Mouse (Mus musculus): Measurements from ENCODE around the gene Itga3.

Itga3 gene

DNA sequence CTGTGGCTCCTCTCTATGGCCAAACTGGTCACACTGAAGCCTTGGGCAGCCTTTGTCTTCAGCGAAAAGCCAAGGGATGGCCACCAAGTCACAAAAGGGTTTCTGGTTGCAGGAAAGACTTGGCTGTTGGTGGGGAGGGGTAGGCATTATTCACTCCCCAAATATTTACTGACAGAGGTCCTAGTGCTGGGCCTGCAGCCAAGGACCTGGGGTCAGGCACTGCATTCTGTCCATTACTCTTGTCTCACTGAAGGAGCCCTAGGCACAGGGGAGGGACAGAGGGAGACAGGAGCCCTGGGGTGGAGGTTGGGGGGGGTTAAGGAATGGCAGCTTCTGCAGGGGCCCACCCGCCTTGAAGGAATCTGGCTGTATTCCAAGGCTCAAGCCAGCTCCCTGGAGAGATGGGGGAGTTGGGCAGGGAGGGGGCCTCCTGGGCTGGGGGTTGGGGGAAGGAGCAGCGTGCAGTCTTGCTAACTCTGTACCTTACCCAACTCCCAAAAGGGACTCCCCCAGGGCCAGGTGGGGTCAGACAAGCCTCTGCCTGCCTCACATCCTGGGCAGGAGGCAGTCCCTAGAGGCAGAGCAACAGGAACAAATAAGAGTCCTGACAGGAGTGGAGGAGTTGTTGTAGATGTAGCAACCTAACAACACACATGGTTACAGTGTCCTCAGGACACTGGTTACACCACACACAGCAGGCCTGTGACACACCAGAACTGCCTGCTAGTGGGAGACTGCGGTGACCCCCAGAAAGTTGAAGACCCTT is 20.2 kb upstream of the Itga3 start:
- DNase-seq (ENCODE audit: low spot score in 2 of 2) = no peak

DNA sequence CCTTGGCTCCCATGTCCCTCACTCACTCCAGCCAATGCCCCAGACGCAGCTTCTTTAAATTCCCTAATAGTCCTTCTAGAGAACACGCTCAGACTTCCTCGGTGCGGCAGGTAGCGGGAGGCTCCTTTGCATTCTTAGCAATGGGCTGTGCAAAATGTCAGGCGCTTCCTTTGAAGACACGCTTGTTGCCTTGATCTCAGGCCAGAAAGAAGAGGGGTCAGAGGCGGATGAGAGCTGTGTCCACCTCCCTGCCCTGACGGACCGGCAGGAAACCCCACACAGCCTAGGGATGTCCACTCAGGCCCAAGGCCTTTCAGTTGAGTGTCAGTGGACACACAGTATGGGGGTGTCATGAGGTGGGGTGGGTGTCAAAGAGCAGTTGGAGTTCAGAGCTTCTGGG is 19.0 kb upstream of the Itga3 start:
- DNase-seq (ENCODE audit: low spot score in 2 of 2) = no peak

DNA sequence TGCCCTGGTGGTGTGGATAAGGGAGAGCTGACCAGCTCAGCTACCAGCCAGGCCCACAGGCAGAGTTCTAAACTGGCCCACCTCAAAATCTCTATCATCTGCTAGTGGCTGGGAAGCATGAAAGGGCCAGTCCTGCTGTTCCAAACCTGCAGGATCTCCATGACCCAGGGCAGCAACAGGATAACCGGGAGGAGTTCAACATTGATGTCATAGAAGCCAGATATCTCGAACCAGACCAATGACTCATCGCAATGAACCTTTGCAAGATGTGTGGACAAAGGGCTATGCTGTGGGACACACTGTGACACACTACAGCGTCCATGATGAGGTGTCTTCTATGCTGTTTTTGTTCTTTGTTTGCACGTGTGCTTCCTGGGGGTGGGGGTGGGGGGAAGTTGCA is 16.5 kb upstream of the Itga3 start:
- DNase-seq (ENCODE audit: low spot score in 2 of 2) = no peak

DNA sequence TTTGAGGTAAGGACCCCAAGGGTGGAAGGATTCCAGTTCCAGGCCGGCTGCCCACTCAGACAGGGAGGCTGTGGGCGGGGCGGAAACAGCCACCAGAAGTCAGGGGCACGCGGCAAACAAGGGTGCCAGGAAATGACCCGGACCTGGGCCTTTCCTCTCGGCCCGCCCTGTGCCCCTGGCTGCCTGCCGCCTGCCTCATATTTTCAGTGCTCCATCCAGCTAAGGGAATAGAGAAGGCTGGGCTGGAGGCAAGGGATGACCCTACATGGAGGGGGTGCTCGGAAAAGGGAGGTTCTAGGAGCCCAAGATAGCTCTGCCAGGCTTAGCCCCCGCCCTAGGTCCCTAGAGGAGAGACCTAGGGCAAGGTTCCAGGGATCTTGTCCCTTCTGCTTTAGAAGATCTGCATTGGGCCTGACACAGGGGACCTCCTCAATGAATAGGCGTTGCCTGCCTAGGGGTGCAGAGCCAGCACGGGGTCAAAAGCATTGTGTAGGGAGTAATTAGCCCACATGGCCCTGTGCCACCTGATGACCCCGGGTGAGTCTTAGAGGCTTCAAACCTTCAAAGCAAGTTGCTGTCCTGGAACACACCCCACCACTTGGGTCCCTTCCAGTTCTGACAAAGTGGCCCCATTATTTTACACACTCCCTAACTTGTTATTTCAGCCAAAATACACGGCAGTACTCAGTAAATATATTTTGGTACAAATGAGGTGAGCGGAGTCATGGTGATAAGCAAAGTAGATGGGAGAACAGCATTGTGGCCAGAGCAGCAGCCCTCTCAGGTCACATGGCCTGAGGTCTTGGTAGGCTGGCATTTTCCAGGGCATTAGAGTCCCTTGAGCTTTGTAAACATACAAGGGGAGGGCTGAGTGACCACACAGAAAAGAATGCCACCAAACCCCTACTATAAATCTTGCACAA is 12.5 kb upstream of the Itga3 start:
- DNase-seq (ENCODE audit: low spot score in 2 of 2) = no peak

DNA sequence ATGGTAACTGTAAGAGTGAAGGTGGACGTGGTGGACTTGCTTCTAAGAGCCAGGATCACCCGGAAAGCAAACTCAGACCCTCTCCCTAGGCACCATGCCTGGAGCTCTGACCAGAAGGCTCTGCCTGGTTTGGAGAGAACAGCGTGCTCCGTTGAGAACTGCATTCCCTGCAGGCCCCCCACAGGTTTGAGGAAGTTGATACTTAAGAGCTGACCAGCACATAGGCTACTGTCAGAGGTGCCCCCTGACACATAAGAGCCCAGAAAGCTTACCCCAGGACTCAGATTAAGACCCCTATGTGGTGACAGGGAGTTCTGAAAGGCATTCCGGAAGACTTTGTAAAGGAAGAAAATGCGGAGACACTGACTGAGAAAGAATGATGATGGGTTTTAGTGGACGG is 11.7 kb upstream of the Itga3 start:
- DNase-seq (ENCODE audit: low spot score in 2 of 2) = no peak

DNA sequence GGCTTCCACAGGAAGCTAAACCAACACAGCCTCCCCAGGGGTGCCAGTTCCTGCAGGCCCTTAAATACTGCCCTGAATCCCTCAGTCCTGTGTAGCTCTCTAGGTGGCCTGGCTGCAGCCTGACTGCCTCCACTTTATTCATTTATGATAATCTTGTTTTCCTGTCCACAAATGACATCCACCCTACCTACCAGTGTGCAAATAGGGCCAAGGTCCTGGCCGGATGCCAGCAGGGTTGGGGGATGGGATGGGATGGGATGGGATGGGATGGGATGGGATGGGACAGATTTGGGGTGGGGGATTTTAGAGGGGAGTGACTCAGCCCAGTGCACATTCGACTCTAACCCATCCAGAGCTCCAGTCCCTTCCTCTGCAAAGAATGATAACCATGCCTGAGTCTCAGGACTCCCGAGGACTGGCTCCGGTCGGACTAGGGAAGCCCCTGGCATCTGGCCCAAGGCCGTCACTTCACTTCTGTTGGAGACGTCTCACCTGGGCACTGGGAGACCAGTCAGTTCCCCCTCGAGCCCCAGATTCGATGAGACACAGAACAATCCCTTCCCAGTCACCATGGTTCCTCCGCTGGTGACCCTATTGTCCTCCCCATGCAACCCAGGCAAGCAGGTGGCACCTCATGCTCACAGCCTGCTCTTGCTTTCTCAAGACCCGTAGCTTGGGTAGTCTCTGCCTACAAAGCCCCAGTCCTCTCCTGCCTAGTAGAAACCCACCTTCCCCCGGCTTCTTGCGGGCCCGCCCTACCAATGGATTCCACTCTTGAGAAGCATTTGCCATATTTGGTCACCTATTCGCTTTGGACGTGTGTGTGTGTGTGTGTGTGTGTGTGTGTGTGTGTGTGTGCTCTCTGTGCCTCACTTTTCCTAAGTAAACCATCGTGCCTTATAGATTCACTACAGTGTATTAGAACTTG is 11.0 kb upstream of the Itga3 start:
- no peak for DNase-seq (ENCODE audit: low spot score in 2 of 2)

DNA sequence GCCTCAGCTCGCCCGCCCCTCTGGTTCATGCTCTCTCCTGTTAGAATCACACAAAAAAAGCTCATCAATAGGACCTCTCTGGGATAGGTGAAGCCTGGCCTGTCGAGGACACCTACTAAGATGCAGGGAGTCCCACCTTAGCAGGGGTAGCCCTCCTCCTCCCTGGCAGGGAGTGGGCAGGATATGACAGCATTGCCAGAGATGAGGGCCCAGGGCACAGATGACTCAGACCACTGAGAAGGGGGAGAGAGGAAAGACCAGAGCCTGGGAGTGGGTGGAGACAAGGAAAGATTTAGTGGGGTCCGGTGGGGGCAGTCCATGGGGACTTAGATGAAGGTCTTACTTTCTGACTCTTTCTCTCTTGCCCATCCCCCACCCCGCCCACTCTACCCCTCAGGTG is 9.6 kb upstream of the Itga3 start:
- no peak for DNase-seq (ENCODE audit: low spot score in 2 of 2)

DNA sequence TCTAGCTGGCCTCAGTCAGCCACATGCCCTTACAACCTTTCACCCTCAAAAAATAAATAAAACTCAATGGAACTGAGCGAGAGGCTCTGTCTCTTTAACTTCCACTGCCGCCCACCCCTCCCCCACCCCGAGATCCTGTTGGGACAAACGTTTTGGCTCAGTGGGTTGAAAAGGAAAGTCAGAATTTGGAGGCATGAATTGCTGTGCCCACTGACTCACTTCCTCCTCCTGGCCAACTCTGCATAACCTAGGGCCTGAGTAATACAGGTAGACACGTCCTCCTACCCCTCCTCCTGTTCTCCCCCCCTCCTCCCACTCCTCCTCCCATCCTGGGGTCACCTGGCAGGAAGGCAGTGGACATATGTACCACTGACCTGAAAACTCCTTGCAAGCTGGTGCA is 9.1 kb upstream of the Itga3 start:
- no peak for DNase-seq (ENCODE audit: low spot score in 2 of 2)

DNA sequence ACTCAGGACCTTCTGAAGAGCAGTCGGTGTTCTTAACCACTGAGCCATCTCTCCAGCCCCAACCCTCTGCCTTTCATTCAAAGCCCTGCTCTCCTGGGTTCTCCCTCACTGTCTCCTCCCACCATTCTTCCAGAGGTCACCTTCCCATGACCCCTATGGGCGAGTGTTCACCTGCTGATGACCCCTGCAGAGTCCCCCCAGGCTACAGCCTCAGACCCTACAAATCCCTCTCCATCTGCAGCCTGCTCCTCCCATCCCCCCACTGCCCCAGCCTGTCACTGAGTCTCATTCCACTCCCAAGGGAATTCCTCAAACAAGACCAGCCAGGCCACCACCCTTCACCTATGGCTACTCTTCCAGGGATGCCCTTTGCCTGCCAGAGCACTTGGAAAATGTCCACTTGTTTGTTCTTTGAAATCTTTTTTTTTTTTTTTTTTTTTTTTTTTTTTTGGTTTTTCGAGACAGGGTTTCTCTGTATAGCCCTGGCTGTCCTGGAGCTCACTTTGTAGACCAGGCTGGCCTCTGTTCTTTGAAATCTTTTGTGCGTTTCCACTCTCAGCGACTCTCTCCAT is 8.3 kb upstream of the Itga3 start:
- no peak for DNase-seq (ENCODE audit: low spot score in 2 of 2)

DNA sequence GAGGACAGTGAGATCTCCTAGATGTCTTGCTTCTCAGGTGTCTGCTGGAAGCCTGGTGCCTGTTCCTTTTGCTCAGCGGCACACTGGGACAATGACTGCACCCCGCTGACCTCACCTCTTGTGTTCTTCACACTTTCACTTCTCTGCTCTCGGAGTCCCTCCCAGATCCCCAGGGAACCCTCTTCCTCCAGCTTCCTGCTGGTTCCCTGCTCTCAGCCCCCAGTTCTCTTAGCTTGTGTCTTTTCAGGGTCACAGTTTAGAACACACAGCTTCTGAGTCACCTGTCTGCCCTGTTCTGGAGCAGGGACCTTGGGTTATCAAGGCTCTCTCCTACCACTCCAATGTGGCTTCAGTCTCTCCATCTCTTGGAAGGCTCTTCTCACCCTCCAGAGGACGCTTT is 7.6 kb upstream of the Itga3 start:
- no peak for DNase-seq (ENCODE audit: low spot score in 2 of 2)

DNA sequence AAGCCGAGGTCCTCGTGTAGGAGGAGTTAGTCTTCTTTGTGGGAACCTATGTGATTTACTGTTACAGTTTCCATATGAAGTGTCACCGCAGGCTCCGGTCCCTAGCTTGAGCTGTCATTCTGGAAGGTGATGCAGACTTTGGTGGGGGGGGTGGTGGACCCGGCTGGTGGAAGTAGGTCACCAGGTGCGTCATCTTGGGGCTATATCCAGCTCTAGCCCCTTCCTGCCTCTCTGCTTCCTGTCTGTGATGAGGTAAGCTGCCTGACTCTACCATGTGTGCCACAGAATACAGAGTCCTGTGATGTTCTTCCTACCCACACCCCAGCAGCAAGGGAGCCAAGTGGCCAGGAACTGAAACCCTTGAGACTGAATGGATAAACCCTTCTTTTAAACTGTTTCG is 6.3 kb upstream of the Itga3 start:
- no peak for DNase-seq (ENCODE audit: low spot score in 2 of 2)

DNA sequence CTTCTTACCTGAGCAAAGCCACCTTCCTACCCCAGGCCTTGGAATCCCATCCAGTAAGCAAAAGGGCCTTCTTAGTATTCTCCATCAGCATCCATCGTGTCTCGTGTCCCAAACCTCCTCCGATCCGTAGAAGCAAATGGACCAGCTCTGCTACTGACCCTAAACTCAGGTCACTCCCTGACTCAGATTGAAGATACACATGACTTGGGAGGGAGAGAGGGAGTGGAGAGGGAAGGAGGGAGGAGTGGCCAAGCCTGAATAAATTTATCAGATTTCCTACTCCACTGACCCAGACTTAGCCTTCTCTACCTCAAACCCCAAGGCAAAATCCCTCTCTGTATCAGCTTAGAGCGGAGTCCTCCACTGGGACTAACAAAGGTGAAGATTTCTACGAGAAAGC is 4.2 kb upstream of the Itga3 start:
- no peak for DNase-seq (ENCODE audit: low spot score in 2 of 2)

DNA sequence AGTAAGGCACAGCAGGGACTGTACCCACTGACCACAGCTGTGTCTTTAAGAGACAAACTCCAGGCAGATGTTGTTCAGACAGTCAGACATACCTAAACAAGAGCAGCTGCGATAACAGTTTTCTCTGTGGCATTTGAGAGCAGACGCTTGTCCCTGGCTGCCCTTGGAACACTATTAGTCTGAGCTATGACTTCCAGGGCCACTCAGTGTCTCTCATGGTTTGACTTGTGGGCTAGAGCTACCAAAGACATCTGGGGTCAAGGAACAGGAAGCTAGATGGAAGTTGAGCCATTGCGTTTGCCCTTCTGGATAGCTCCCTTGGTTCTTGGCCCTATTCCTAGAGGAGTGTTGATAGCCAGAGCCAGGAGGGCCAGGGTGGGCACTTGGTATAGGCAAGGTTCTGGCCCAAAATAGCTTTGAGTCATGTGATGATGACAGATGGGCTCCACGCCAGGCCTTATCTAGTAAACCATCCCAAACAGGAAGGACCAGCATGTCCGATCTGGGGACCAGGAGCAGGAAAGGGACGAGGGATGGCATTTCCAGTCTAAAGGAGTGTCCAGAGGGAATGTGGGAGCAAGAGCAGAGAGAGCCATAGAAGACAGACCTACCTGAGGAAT is 2.8 kb upstream of the Itga3 start:
- DNase-seq (ENCODE audit: low spot score in 2 of 2) = no peak

DNA sequence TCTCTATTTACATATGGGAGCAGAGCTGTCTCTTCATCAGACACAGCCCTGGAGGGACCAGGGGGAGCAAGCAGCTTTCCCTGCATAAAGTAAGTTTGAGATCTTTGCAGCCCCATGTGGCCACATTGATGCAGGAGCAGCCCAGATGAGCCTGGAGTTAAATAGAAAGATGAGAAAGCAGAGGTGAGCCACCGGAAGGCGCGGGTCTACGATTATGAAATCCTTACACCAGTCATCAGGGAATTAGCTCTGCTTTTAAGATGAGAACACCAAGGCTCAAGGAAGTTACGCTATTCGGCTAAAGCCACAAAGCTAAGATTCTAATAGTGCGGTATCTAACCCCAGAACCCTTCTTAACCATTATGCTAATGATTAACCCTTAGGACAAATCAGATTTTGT is 1.4 kb upstream of the Itga3 start:
- DNase-seq (ENCODE audit: low spot score in 2 of 2) = no peak

DNA sequence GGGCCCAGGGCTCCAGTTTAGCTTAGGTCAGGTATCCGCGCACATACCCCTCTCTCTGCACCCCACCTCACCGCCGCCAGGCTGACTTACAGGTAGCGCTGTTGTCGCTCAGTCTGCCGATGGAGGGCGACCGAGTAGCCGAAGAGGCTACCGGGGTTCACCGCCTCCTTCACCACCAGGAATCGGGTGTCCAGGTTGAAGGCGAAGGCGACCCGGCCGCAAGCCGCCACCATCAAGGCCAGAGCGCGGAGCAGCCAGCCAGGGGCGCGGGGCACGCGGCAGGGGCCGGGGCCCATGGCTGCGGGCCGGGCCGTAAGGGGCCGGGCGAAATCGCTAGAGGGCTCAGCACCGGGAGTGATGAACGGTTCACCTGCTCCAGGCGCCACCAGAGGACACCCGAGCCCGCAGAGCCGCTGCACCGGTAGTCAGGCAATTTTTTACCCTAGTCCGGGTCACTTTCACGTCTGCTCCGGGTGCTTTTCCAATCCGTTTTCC is 513 bp downstream of the Itga3 start:
- peak; percentile 22 to 27 for DNase-seq (ENCODE audit: low spot score in 2 of 2)

DNA sequence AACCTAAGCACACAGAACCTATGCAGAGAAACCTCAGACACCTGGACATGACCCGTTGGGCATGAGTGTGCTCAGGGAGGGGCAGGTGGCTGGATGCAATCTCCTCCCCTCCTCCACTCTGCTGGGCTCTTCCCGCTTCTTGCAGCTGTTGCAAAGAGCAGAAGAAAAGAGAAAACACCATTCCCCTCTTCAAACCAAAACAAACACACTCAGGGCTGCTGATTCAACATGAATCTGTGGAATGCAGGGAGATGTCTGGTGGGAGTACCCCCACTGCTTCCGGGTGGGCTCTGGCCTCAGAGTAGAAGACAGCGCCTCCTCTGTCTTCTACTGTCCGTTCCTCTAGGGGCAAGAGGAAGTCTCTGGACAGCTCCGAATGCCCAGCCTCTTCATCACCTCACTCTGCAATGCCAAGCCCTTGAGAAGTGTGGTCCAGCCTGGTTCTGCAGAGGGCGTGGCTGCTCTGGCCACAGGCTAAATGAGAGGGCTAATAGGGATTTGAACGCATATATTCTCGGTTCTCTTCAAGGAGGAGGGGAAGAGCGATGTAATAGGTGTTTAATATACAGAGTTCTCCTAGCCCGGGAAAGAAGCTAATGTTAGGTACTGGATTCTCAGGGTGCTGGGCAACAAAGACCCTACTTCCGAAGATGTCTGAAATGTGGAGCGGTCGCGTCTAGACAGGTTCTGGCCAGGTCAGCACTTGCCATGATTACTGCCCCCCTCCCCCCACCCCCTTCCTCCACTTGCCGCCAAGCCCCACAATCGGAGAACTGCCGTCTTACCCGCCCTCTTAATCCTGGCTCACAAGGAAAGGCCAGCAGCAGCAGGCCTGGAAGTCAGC is 1.2 kb downstream of the Itga3 start:
- DNase-seq (ENCODE audit: low spot score in 2 of 2) = no peak

DNA sequence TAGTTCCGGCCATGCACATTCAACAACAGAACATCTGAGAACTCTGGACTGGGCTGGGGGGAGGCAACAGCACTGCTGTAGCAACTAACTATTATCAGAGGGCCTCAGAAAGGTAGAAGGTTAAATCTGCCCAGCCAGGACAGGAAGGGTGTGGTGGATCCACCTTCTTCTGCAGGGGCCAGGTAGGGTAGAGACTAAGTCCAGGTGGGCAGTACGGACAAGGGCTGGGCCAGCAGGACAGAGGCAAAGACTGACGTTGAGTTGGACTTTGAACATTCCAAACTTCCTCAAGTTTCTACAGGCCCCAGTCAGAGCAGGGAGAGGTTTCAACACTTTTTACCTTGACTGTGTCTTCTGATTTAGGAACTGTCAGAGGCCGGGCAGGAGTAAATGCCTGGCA is 1.9 kb downstream of the Itga3 start:
- DNase-seq (ENCODE audit: low spot score in 2 of 2) = no peak

DNA sequence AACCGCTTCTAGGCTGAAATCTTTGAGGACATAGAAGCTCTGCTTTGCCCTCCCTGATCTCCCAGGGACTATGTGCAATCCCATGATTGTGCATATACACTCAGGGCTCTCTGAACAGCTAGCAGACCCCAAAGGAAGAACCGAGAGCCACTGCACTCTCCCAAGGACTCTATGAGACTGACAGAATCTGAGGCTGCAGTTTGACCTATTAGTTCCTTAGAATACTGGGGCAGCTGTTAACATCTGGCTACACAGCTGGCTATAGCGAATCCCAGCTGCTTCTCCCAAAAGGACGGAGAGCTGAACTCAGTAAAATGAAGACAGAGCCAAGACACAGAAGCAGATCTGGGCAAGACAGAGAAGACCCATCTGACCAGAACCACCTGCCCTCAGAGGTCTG is 2.8 kb downstream of the Itga3 start:
- DNase-seq (ENCODE audit: low spot score in 2 of 2) = no peak

DNA sequence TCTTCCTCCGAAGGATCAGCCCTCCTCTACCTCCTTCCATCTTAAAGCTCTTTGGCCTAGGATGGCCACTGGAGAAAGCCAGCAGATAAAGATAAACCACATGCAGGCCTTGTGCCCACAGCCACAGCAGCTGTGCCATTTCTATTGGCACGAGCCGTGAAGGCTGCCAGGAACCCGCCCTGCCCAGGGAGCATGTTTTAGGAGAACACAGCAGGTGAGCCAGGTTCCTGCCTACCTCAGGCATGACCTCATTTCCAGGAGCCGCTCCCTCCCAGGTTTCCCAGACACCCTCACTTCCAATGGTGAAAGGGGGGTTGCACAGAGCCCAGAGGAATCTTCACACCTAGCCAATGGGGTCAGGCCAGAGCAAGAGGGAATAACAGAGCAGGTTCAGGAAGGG is 3.8 kb downstream of the Itga3 start:
- no peak for DNase-seq (ENCODE audit: low spot score in 2 of 2)

DNA sequence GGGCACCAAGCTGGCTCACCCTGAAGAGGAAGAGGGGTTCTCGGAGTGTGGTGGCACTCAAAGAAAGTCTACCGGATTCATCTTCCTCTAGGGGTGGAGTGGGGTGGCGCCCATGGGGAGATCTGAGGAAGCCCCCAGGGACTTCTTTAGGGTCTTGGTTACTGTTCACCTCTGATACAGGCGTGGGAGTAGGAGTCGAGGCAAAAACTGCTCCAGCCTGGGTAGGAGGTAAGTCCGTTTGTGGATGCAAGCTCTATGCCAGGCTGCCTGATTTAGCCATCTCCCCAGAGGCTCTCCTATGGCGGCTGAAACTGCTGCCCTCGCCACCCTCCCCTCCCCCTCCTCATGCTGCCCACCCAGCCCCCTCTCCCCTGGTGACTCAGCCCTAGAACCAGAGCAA is 4.5 kb downstream of the Itga3 start:
- no peak for DNase-seq (ENCODE audit: low spot score in 2 of 2)

All from right cerebral cortex, postnatal 36 days (tissue).